Mouse (Mus musculus): Measurements from ENCODE around the gene Leap2.

DNA sequence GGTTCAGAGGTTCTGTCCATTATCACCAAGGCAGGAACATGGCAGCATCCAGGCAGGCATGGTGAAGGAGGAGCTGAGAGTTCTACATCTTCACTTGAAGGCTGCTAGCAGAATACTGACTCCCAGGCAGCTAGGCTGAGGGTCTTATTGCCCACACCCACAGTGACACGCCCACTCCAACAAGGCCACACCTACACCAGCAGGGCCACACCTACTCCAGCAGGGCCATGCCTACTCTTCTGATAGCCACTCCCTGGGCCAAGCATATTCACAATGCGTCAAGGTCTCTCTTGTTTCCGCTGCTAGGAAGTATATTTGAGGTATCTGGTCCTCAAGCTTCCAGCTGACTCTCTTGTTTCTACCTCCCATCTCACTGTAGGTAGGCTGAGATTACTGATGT is 36.0 kb upstream of the Leap2 start:
- TF ChIP-seq POLR2A (IDR thresholded peaks at IDR 0.05; ENCODE audit: control insufficient read depth, low read depth, low read length) (no peak), CTCF (IDR thresholded peaks at IDR 0.05; ENCODE audit: control insufficient read depth, insufficient read depth, insufficient replicate concordance, low read depth, low read length) (no peak)

Measured in testis, adult 2 months (tissue).